Mouse (Mus musculus): ENCODE results near the gene Diaph2. TPM values are rescaled to one million over a fixed set of nuclear protein-coding genes. Genes with fewer than 3 reads are reported as not detected.

The Diaph2 gene
- polyA plus RNA-seq, 1 experiment = 0.16 TPM

GRCm38 (mm10) chrX:130503465-130503860, 753.9 kb downstream of the Diaph2 start:
- H3K4me1 ChIP-seq = no peaks in the 10 kb centered on the region
- H3K9me3 ChIP-seq = no peaks in the 10 kb centered on the region
- TF ChIP-seq FLI1 (IDR thresholded peaks at IDR 0.05; ENCODE audit: low read length) = no peak
- no peak for TF ChIP-seq GATA1 (IDR thresholded peaks at IDR 0.05; ENCODE audit: borderline replicate concordance, low read length)
- no peak overlapping the region for H3K4me3 ChIP-seq (replicated peaks)
- no peaks in the 10 kb centered on the region for H3K36me3 ChIP-seq (replicated peaks; ENCODE audit: low read length)
- H3K27me3 ChIP-seq (replicated peaks) = peaks cover 7% of the 10 kb centered on the region

- no peaks in the 10 kb centered on the region for H3K36me3 ChIP-seq (replicated peaks; ENCODE audit: low read length)
- H3K27me3 ChIP-seq (replicated peaks) = peaks cover 7% of the 10 kb centered on the region
- TF ChIP-seq GATA1 (IDR thresholded peaks at IDR 0.05; ENCODE audit: borderline replicate concordance, low read length) (no peak), FLI1 (IDR thresholded peaks at IDR 0.05; ENCODE audit: low read length) (no peak)
- no peak overlapping the region for H3K4me3 ChIP-seq (replicated peaks)
- H3K4me1 ChIP-seq = no peaks in the 10 kb centered on the region
- H3K9me3 ChIP-seq = no peaks in the 10 kb centered on the region
Observed at GRCm38 (mm10) chrX:130505626-130506025, 756.1 kb downstream of the Diaph2 start.

All from megakaryocyte, embryonic 14.5 days (primary cell).